Comparison of ENCODE assay signal across 8 mouse cellular contexts in the genomic region with DNA sequence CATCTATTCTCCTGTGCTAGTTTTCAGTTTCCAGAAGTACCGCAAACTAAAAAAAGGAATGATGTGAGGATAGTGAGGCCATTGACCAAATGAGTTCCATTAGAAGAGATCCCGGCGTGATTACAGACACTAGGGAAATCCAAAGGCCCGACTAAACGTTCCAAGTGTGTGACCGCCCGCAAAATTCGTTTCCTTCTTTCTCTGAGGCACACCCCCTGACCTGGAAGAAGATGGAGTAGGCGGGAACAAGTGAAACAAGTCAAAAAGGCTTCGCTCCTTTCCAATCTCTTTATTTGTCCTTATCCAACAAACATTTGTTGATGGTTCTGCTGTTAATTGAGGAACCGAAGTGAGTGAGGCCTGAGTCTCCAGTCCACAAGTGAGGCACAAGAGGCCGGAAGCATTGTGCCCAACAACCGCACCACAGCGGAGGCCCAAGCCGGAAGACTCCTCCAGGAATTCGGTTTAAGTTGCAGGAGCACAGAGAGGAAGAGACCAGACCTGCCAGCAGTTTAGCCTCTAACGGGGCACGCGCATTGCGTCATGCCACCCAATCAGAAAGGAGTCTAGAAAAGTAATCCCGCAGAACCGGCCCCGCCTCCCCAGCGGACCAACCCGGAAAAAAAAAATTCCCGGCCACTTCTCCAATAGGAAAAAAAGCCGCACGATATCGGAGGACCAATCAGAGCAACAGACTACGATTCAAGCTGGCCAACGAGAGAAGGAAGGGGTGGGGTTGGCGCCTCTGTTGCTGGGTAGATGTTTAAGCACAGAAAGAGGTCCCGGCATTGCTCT. TPM values are rescaled to one million over a fixed set of nuclear protein-coding genes. Genes with fewer than 3 reads are reported as not detected.
DNase-seq lines count a peak whose midpoint lies in the region; ATAC-seq and TF ChIP-seq lines count a peak whose summit lies in the region.

A gene (minus strand): TSS at position 533 of the 795 bp plus-strand sequence.

- 0 out of 2 replicates have a peak, but pooled peaks have one; percentile 18 for TF ChIP-seq EP300 in ES-Bruce4 (IDR thresholded peaks at IDR 0.05; ENCODE audit: insufficient read depth, low read depth, low read length)

- H3K79me2 ChIP-seq in myocyte (ENCODE audit: control insufficient read depth, insufficient read depth) = peaks cover 73% of the 10 kb centered on the region

- peak within 1 kb of the TSS; percentile 84 for H3ac ChIP-seq in myocyte (ENCODE audit: control insufficient read depth, insufficient read length)

- TF ChIP-seq POLR2A in ES-Bruce4 (IDR thresholded peaks at IDR 0.05; ENCODE audit: insufficient read depth, low read length) = peak; percentile 80
- peak; percentile 69 for TF ChIP-seq POLR2A in myocyte (IDR thresholded peaks at IDR 0.05; ENCODE audit: insufficient read length, low read depth)

- TF ChIP-seq CTCF in ES-Bruce4 (IDR thresholded peaks at IDR 0.05; ENCODE audit: low read depth, low read length) = no peak

- DNase-seq in c-Kit-positive CD71-positive TER-119-negative erythroid progenitor cells, embryonic 14.5 days (ENCODE audit: low read depth) = peak; percentile 97
- DNase-seq in forebrain, embryonic 10.5 days (ENCODE audit: extremely low spot score, low spot score) = peak; percentile 97
- peak; percentile 98 for DNase-seq in kidney, postnatal 10 days
- peak; percentile 92 for DNase-seq in liver, embryonic 11.5 days (ENCODE audit: low spot score)

- peak; percentile 85 for ATAC-seq in heart, embryonic 14.5 days (ENCODE audit: insufficient number of reproducible peaks, insufficient read depth, low FRiP score, low read depth)
- ATAC-seq in liver, embryonic 11.5 days (replicated peaks; ENCODE audit: low FRiP score) = peak; percentile 85
- ATAC-seq in stomach, embryonic 15.5 days (ENCODE audit: insufficient read depth, low FRiP score, low read depth) = peak; percentile 88

- peak within 1 kb of the TSS; percentile 92 for H3K4me3 ChIP-seq in ES-Bruce4 (ENCODE audit: low read depth, low read length)
- peak within 1 kb of the TSS; percentile 81 for H3K4me3 ChIP-seq in forebrain, embryonic 10.5 days
- peak within 1 kb of the TSS; percentile 90 to 96 for H3K4me3 ChIP-seq in heart, embryonic 14.5 days (ENCODE audit: control insufficient read depth in 1 of 2, insufficient read depth in 1 of 2, low read depth in 1 of 2, low read length in 2 of 2)
- H3K4me3 ChIP-seq in liver, embryonic 11.5 days (ENCODE audit: low read depth, low read length) = peak within 1 kb of the TSS; percentile 100
- H3K4me3 ChIP-seq in myocyte = peak within 1 kb of the TSS; percentile 96
- peak within 1 kb of the TSS; percentile 93 for H3K4me3 ChIP-seq in stomach, embryonic 15.5 days (replicated peaks)

- WGBS in forebrain, embryonic 10.5 days = 1% methylated on average over 33 of the region's 33 CpGs
- WGBS in heart, embryonic 14.5 days = 1% methylated on average over 33 of the region's 33 CpGs
- under 1% methylated on average over 33 of the region's 33 CpGs for WGBS in liver, embryonic 11.5 days
- under 1% methylated on average over 33 of the region's 33 CpGs for WGBS in stomach, embryonic 15.5 days

- H3K27ac ChIP-seq in ES-Bruce4 (ENCODE audit: insufficient read depth, low read length) = peak within 1 kb of the TSS; percentile 96
- peak within 1 kb of the TSS; percentile 97 for H3K27ac ChIP-seq in forebrain, embryonic 10.5 days
- peak within 1 kb of the TSS; percentile 98 to 100 for H3K27ac ChIP-seq in heart, embryonic 14.5 days (replicated peaks in 1 of 2; ENCODE audit: control insufficient read depth in 1 of 2, insufficient read depth in 1 of 2, low read depth in 2 of 2, low read length in 2 of 2)
- H3K27ac ChIP-seq in liver, embryonic 11.5 days (ENCODE audit: low read depth, low read length) = peak within 1 kb of the TSS; percentile 98
- peak within 1 kb of the TSS; percentile 100 for H3K27ac ChIP-seq in stomach, embryonic 15.5 days

- peaks cover 2% of the 10 kb centered on the region for H3K4me1 ChIP-seq in ES-Bruce4 (ENCODE audit: control insufficient read depth, insufficient read depth, low read length)
- peaks cover 52% of the 10 kb centered on the region for H3K4me1 ChIP-seq in forebrain, embryonic 10.5 days
- peaks cover 7 to 34% of the 10 kb centered on the region in 2 experiments for H3K4me1 ChIP-seq in heart, embryonic 14.5 days (ENCODE audit: control insufficient read depth in 2 of 2, insufficient read depth in 2 of 2, low read length in 2 of 2)
- H3K4me1 ChIP-seq in liver, embryonic 11.5 days (replicated peaks; ENCODE audit: control insufficient read depth, insufficient read depth, low read length) = peaks cover 21% of the 10 kb centered on the region
- H3K4me1 ChIP-seq in stomach, embryonic 15.5 days = peaks cover 29% of the 10 kb centered on the region; the same call in 1 of the 2 replicates

- peak within 1 kb of the TSS; percentile 91 for H3K9ac ChIP-seq in ES-Bruce4 (ENCODE audit: low read depth, poor library complexity, severe bottlenecking)
- H3K9ac ChIP-seq in heart, embryonic 14.5 days (ENCODE audit: low read length) = peak within 1 kb of the TSS; percentile 98
- H3K9ac ChIP-seq in liver, embryonic 11.5 days (ENCODE audit: low read depth, low read length) = peak within 1 kb of the TSS; percentile 98
- H3K9ac ChIP-seq in stomach, embryonic 15.5 days = peak within 1 kb of the TSS; percentile 98

- H3K36me3 ChIP-seq in ES-Bruce4 (ENCODE audit: control insufficient read depth, insufficient read depth, low read length, poor library complexity, severe bottlenecking) (peaks cover 42% of the 10 kb centered on the region), myocyte (ENCODE audit: control insufficient read depth, insufficient read depth) (peaks cover 30% of the 10 kb centered on the region)
- H3K36me3 ChIP-seq in forebrain, embryonic 10.5 days (replicated peaks) = peaks cover 53% of the 10 kb centered on the region
- peaks cover 46% of the 10 kb centered on the region for H3K36me3 ChIP-seq in heart, embryonic 14.5 days (ENCODE audit: control insufficient read depth, insufficient read depth, low read length)
- H3K36me3 ChIP-seq in liver, embryonic 11.5 days (ENCODE audit: control insufficient read depth, insufficient read depth, low read length) = peaks cover 26% of the 10 kb centered on the region
- peaks cover 15% of the 10 kb centered on the region; the same call in 1 of the 2 replicates for H3K36me3 ChIP-seq in stomach, embryonic 15.5 days

- peak within 1 kb of the TSS; percentile 98 for H3K4me2 ChIP-seq in heart, embryonic 14.5 days (ENCODE audit: low read length)
- peak within 1 kb of the TSS; percentile 93 for H3K4me2 ChIP-seq in liver, embryonic 11.5 days
- peak within 1 kb of the TSS; percentile 91 for H3K4me2 ChIP-seq in myocyte (ENCODE audit: low read depth)
- peak within 1 kb of the TSS; percentile 74 for H3K4me2 ChIP-seq in stomach, embryonic 15.5 days

- no peaks in the 10 kb centered on the region for H3K9me3 ChIP-seq in ES-Bruce4 (replicated peaks; ENCODE audit: control insufficient read depth, insufficient read depth, low read length, poor library complexity, severe bottlenecking)
- no peaks in the 10 kb centered on the region for H3K9me3 ChIP-seq in forebrain, embryonic 10.5 days
- H3K9me3 ChIP-seq in heart, embryonic 14.5 days (ENCODE audit: control insufficient read depth, low read length) = no peaks in the 10 kb centered on the region
- no peaks in the 10 kb centered on the region for H3K9me3 ChIP-seq in liver, embryonic 11.5 days (ENCODE audit: control insufficient read depth, low read length)
- H3K9me3 ChIP-seq in stomach, embryonic 15.5 days = no peaks in the 10 kb centered on the region

- no peaks in the 10 kb centered on the region for H3K27me3 ChIP-seq in ES-Bruce4 (ENCODE audit: control insufficient read depth, insufficient read depth, low read length, poor library complexity, severe bottlenecking)
- H3K27me3 ChIP-seq in forebrain, embryonic 10.5 days (ENCODE audit: poor library complexity, severe bottlenecking) = no peaks in the 10 kb centered on the region
- H3K27me3 ChIP-seq in heart, embryonic 14.5 days (ENCODE audit: control insufficient read depth, insufficient read depth, low read length) = no peaks in the 10 kb centered on the region
- H3K27me3 ChIP-seq in liver, embryonic 11.5 days (replicated peaks; ENCODE audit: control insufficient read depth, insufficient read depth, low read length) = no peaks in the 10 kb centered on the region
- no peaks in the 10 kb centered on the region for H3K27me3 ChIP-seq in myocyte (ENCODE audit: control insufficient read depth, insufficient read depth, insufficient read length)
- no peaks in the 10 kb centered on the region for H3K27me3 ChIP-seq in stomach, embryonic 15.5 days (replicated peaks)

TF ChIP-seq in myocyte, 11 proteins besides CTCF, POLR2A, EP300 and RAD21:
- TF ChIP-seq POLR2AphosphoS2 (IDR thresholded peaks at IDR 0.05; ENCODE audit: insufficient read length, low read depth) = peak; percentile 78
- TF ChIP-seq MYOD1 (IDR thresholded peaks at IDR 0.05; ENCODE audit: control insufficient read depth in 1 of 3, insufficient read length in 2 of 3, low read depth in 2 of 3) = no peak
- no peak for TF ChIP-seq REST (IDR thresholded peaks at IDR 0.05; ENCODE audit: insufficient read depth, insufficient read length)
- peak; percentile 84; the same call in 1 of the 2 replicates for TF ChIP-seq CEBPB (IDR thresholded peaks at IDR 0.05; ENCODE audit: insufficient read depth, poor library complexity, severe bottlenecking)
- TF ChIP-seq SRF (IDR thresholded peaks at IDR 0.05; ENCODE audit: control insufficient read depth, insufficient read length, low read depth) = no peak
- no peak for TF ChIP-seq TCF12 (IDR thresholded peaks at IDR 0.05; ENCODE audit: insufficient read depth, poor library complexity, severe bottlenecking)
- TF ChIP-seq TCF3 (IDR thresholded peaks at IDR 0.05; ENCODE audit: insufficient read length, low read depth) = no peak
- TF ChIP-seq E2F4 (IDR thresholded peaks at IDR 0.05; ENCODE audit: insufficient read depth) = no peak
- no peak for TF ChIP-seq MYOG (IDR thresholded peaks at IDR 0.05; ENCODE audit: control insufficient read depth in 1 of 3, insufficient read depth in 1 of 3, insufficient read length in 2 of 3, low read depth in 2 of 3)
- TF ChIP-seq MAX (IDR thresholded peaks at IDR 0.05; ENCODE audit: low read depth) = no peak
- no peak for TF ChIP-seq USF1 (IDR thresholded peaks at IDR 0.05; ENCODE audit: low read depth)
TF ChIP-seq in myocyte: peak in this region for 2.

RNA-seq across cellular contexts. Expression of the gene that starts here (rescaled TPM):
- 77.3 and 84.9 TPM in 2 replicates for polyA plus RNA-seq in ES-Bruce4 (2011; ENCODE audit: insufficient read depth, insufficient read length, low read depth, missing spikeins)
- polyA plus RNA-seq in forebrain, embryonic 10.5 days (2016; fragmentation: Nextera tagmentation; extraction: Ambion mirVana) = 82.5 and 85.5 TPM in 2 replicates
- 27.7 and 31.8 TPM in 2 replicates for polyA plus RNA-seq in heart, embryonic 14.5 days (2014; fragmentation: Nextera tagmentation; extraction: Ambion mirVana)
- 43.8 and 46.8 TPM in 2 replicates for polyA plus RNA-seq in liver, embryonic 11.5 days (2014; fragmentation: Nextera tagmentation; extraction: Ambion mirVana)
- 18.7 TPM for polyA plus RNA-seq in myocyte (2012; fragmentation: generic; extraction: Trizol)
- 49.7 and 52.1 TPM in 2 replicates for polyA plus RNA-seq in stomach, embryonic 15.5 days (2015; fragmentation: Nextera tagmentation; extraction: Ambion mirVana)

Comparison
In these comparisons a context has a peak if more than half of its experiments do, and no peak if none do; other contexts are left out.
1. Peak in every context shown above with its lines: DNase-seq, ATAC-seq, H3K4me3 ChIP-seq and H3K27ac ChIP-seq.